Mouse (Mus musculus): ENCODE data around the gene Hist1h3b.
"Not testable (repeated sequence)": the region's sequence is repeated elsewhere in the genome, so short reads cannot be mapped to it uniquely, and the experiment has no call there.

Hist1h3b gene

GRCm38 (mm10) chr13:23752067-23752741, at the start of gene Hist1h3b:
TSS of gene Hist1h3b (plus strand) at chr13:23752267.
- peak; percentile 92 for DNase-seq

DNA sequence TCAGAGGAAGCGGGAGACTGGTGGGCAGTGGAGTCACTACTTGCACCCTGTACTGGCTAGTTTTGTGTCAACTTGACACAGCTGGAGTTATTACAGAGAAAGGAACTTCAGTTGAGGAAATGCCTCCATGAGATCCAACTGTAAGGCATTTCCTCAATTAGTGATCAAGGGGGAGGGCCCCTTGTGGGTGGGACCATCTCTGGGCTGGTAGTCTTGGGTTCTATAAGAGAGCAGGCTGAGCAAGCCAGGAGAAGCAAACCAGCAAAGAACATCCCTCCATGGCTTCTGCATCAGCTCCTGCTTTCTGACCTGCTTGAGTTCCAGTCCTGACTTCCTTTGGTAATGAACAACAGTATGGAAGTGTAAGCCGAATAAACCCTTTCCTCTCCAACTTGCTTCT, 49.3 kb upstream of the Hist1h3b start:
- DNase-seq, result not testable (repeated sequence)

GRCm38 (mm10) chr13:23705751-23706356, 46.2 kb upstream of the Hist1h3b start:
- no peak for DNase-seq

GRCm38 (mm10) chr13:23706771-23707170, 45.3 kb upstream of the Hist1h3b start:
- no peak for DNase-seq

DNA sequence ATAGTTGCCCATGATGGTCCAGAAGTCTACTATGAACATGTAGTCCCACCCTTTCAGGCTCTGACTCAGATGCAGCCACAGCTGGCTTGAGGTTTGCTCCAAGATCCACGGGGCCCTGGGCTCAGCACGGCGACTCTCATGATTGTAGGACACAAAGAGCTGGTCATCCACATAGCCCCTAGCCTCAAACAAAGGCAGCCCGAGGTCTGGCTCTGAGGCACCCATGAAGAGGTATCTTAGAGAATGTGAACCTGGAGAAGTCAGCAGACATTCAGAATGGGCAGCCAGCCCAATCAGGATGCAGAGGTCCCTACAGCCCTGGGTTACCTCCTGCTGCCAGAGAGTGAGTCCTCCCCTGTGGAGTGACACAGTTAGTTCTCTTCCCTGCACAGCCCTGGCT, 44.0 kb upstream of the Hist1h3b start:
- no peak for DNase-seq

GRCm38 (mm10) chr13:23708654-23709053, 43.4 kb upstream of the Hist1h3b start:
- DNase-seq, result no peak

DNA sequence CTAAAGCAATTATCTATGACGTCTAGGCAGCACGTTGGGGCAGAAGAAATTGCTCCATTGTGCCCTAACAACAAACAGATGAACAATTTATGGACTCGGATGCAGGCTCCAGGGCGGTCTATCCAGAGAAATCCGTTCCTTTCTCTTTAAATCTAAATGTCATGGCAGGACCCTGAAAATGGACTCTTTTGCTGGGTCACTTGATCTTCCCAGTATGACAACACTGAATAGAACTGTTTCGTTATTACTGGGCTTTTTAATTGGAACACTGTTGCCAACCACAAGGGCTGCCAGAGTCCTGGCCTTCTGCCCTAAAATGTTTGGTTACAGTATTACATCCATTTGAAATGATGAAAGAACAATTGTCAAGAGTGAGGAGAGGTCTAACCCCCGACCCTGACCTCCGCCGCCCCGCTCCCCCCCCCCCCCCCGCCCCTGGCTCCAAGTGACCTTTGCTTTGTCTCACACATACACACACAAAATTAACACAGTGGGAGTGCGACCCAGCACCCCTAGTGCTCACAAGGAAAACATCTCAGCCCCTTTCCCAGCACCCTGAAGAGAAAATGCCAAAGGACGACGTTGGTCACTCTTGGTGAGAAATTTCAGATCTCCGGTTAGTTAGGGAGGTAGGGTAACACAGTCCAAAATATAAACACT, 42.2 kb upstream of the Hist1h3b start:
- no peak for DNase-seq

- DNase-seq, result peak; percentile 39
Observed at GRCm38 (mm10) chr13:23710374-23711089, 41.5 kb upstream of the Hist1h3b start, which contains the start of gene Hfe. TSS of gene Hfe (minus strand) at chr13:23710854.

GRCm38 (mm10) chr13:23716261-23717042, 35.6 kb upstream of the Hist1h3b start:
- DNase-seq, result no peak

- DNase-seq, result no peak
Observed at GRCm38 (mm10) chr13:23717176-23717575, 34.9 kb upstream of the Hist1h3b start.

DNA sequence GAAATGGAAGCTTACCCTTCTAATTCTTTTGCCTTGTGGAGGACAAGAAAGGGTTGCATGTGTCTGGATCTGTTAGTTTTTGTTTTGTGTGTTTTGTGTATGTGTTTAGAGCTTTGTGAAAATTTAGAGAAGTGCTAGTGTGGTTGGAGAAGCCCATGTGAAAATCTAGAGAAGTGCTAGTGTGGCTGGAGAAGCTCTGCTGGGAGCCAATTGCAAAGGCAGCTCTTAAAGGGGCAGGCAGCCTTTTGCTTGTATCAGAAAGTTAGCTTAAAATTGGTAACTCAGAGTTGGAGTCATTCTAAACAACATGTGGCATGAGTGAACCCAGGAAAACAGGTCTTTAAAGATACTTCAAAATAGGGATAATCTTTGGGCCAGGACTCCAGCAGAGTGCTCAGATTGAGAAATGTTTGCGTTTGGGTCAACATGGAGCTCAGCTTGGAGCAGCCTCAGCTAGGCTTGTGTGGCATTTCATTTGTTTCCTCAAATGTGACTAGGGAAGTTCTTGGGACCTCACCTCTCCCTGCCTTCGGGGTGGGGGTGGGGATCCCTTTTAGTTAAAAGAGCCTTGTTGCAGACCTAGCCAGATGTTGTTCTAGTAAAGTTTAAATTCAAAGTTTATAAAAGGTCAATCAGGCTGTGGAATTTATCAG, 34.3 kb upstream of the Hist1h3b start:
- DNase-seq, result not testable (repeated sequence)

DNA sequence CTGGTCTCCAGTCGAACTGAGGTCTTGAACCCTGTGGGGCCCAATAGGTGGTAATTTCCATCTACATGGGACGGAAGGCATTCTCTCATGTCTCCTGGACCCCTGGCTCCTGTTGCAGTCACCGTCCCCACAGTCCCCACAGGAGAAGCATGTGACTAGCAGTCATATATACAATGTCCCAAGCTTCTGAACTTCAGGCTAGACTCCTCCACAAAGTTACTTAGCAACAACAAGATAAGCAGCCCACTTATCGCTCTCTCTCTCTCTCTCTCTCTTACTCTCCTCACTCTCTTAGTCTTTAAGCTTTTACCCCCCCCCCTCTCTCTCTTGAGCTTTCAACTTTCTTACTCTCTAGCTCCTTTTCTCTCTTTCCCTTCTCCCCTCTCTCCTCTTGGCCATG, 27.8 kb upstream of the Hist1h3b start:
- DNase-seq, result no peak

GRCm38 (mm10) chr13:23725213-23725612, 26.9 kb upstream of the Hist1h3b start:
- DNase-seq, result no peak

DNA sequence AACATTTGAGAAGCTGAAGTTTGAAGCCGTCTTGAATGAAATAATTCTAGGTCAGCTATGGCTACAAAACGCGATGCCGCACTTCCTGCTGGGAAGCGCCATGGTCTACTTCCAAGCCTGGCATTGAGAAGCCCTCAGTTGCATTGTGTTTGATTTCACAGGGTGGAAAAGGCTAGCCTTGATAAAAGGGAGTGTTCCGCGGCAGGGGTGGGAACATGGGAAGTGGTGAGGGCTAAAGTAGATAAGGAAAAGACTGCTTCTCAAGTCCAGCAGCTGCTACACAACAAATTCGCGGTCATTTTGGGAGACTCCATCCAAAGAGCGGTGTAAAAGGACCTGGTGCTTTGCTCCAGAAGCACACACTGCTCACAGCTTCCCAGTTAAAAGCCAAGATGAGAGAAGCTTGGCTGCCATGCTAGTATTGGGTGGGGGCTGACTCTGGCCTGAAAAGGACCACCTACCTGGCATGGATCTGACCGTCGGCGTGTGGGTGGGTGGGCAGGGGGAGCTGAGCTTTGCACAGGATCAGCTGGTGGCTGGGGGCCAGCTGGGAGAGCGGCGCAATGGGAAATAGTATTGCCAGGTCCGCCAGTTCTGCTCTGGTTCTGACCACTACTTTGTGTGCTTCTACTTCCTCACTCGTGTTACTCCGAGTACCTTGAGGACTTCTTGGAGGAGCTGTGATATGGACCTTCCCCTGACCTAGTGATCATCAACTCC, 23.4 kb upstream of the Hist1h3b start:
- DNase-seq, result no peak

- DNase-seq, result no peak
Observed at GRCm38 (mm10) chr13:23729192-23729525, 22.9 kb upstream of the Hist1h3b start.

DNA sequence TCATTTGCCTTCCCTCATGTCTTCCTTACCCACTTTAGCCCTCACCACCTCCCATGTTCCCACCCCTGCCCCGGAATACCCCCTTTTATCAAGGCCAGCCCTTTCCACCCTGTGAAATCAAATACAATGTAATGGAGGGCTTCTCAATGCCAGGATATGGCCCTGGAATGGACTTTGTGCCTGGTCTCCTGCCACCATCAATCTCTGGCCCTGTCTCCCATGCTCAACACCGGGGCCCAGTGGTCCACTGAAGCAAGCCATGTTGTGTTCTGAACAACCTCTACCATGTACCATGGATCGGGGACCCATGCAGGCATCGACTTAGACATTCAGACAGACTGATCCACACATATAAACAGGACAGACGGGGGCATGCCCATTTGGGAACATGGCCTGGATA, 22.4 kb upstream of the Hist1h3b start:
- no peak for DNase-seq

DNA sequence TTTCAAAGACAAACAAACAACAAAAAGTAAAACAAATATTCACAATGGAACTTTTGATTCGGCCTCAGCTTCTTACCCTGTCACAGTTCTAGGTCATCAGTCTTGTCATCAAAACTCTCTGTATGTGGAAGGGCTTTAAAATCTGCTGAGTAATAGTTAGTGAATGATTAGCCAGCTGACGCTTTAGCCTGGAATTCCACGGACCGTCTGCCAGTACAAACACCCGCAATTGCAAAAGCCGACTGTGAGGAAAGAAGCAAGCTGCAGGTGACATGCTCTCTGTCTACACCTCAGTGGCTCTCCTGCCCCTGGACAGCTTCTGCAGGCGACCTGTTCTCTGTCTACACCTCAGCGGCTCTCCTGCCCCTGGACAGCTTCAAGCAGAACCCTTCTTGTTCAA, 21.6 kb upstream of the Hist1h3b start:
- DNase-seq, result no peak

DNA sequence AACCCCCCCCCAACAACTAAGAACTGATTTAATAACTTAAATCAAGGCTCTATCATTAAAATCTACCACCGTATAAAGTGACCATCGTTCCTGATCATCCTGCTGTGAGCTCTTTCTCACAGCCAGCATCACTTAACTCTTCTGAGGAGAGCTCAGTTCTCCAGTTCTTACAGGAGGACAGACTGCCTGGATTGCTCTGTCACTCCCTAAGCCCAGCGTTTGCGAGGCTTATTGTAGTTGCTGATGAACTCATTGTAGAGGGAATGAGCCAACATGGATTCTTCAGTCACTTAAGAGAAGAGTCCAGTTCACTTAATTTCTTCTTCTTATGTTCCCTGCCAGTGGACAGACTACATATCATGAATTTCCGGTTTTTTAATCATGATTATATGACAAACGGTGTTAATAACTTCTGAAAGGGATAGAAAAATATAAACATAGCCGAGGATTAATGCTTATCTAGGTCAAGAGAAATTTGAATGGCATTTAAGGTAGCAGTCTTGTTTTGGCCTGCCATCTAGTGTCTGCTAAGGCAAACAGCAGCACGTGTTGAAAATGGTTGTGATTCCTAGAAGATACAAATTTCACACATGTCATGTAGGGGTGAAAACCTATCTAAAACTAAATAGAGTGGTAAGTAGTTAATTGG, 19.8 kb upstream of the Hist1h3b start:
- DNase-seq, result peak; percentile 33

DNA sequence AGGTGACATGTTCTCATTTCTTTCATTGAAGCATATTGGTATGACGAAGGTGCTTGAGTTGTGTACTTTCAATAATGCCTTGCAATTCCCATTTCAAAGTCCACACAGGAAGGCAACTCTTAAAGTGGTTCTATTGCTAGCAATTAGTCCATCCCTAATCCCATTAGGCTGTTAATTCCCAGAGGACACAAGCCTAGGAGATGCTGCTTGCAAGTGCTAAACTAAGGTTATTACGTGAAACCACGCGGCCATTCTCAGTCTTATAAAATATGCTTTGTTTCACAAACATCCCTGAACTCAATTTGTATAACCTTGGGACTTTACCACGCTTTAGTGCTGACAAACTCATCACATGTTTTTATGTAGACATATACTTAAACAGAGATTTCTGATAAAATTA, 15.0 kb upstream of the Hist1h3b start:
- DNase-seq, result no peak

DNA sequence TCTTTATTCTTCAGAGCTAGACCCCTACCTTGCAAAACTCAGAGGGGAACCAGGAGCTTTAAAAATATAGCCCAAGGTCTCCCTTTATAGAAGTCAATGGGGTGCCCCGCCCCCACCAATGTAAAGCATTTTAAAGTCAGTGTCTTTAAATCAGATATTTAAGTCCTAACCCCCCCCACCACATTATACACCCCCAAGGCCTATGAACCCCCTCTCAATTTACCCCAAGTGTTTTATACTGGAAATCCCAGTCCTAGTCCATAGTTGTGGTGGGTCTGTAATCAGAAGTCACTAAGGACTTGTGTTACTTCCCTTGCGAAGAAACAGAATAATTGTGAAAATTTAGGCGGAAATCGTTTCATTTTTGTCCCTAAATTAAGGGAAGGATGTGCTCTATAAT, 14.0 kb upstream of the Hist1h3b start:
- DNase-seq, result no peak

DNA sequence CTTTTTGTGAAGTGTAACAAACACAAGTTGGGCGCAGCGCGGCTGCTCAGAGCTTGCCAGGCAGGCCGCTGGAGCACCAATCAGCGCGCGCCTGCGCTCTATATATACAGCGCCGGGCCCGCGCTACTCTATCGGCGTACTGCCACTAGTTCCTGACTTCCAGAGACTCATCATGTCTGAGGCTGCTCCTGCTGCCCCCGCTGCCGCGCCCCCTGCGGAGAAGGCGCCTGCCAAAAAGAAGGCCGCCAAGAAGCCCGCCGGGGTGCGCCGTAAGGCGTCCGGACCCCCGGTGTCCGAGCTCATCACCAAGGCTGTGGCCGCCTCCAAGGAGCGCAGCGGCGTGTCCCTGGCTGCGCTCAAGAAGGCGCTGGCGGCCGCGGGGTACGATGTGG, 13.4 kb upstream of the Hist1h3b start, which contains the start of gene Hist1h1c:
Gene Hist1h1c, plus strand, starts transcription at position 132 of the 392 bp plus-strand sequence.
- peak; percentile 91 for DNase-seq
